Mouse (Mus musculus) liver, embryonic 13.5 days (tissue): Measurements from ENCODE around the gene Ciapin1. TPM values are rescaled to one million over a fixed set of nuclear protein-coding genes. Genes with fewer than 3 reads are reported as not detected.

Source experiments
- ATAC-seq: fragments of 200-750 bp; cut with Nextera tagmentation; 2 replicates; pipeline ENCODE4 v1.8.0; 2017; ENCODE audit warnings: low read depth, mild to moderate bottlenecking, moderate number of reproducible peaks, moderate library complexity
- DNase-seq: peaks from one replicate; pipeline ENCODE4 v3.0.0; 2022
- H3K27ac ChIP-seq: fragments of 300-500 bp; sonication (generic); 2 replicates; pipeline ENCODE4 v1.5.1; 2015; ENCODE audit warnings: moderate library complexity, mild to moderate bottlenecking, inconsistent platforms
- H3K27me3 ChIP-seq: fragments of 300-500 bp; sonication (generic); 2 replicates; pipeline ENCODE4 v1.6.1; 2015; ENCODE audit warnings: mild to moderate bottlenecking, inconsistent platforms
- H3K36me3 ChIP-seq: fragments of 300-500 bp; sonication (generic); 2 replicates; pipeline ENCODE4 v1.6.1; 2015; ENCODE audit warnings: mild to moderate bottlenecking, inconsistent platforms
- H3K4me1 ChIP-seq: fragments of 300-500 bp; sonication (generic); replicated peaks from 2 replicates; pipeline ENCODE4 v1.6.1; 2015; ENCODE audit warnings: inconsistent platforms
- H3K4me2 ChIP-seq: fragments of 300-500 bp; sonication (generic); 2 replicates; pipeline ENCODE4 v1.6.1; 2015; ENCODE audit warnings: inconsistent platforms, mild to moderate bottlenecking, moderate library complexity
- H3K4me3 ChIP-seq: fragments of 300-500 bp; sonication (generic); replicated peaks from 2 replicates; pipeline ENCODE4 v1.5.1; 2015; ENCODE audit warnings: mild to moderate bottlenecking, inconsistent platforms
- H3K9ac ChIP-seq: fragments of 300-500 bp; sonication (generic); 2 replicates; pipeline ENCODE4 v1.6.1; 2015; ENCODE audit warnings: mild to moderate bottlenecking, inconsistent platforms
- H3K9me3 ChIP-seq: fragments of 300-500 bp; sonication (generic); replicated peaks from 2 replicates; pipeline ENCODE4 v1.6.1; 2016; ENCODE audit warnings: inconsistent platforms
- WGBS: fragments of 180-500 bp; shearing (Covaris S2); methylation state at CpG from one replicate; pipeline ENCODE4 v1.1.7; 2015; ENCODE audit not compliant: insufficient replicate concordance; 5-methylcytosine and 5-hydroxymethylcytosine counted together
- polyA plus RNA-seq: library from polyadenylated mRNA; unstranded; fragments of >200 nt; fragmentation: Nextera tagmentation; extraction: Ambion mirVana; gene quantifications from 2 replicates; pipeline ENCODE4 v1.2.1, GENCODE M21; 2015

Gene Ciapin1
- polyA plus RNA-seq, 1 experiment from 2014 or later: 68.0 TPM

DNA sequence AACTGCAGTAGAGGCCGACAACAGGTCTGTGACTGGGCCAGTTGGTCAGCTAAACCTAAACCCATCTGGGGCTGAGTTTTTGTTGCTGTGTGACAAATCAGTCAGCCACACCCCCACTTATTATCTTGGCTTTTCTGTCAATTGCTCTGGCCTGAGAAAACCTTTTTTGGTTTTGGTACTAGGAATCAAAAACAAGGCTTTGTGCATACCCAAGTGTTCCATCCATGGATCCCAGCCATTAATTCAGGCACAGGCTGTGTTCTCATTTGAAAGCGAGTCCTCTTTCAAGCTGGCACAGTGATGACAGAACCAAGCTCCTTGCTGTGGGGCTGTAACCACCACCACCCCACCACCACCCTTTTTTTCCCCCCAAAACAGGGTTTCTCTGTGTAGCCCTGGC, 16.8 kb downstream of the Ciapin1 start:
- no peak overlapping the region for H3K4me2 ChIP-seq
- no peak for DNase-seq
- H3K27me3 ChIP-seq: no peaks in the 10 kb centered on the region
- H3K9ac ChIP-seq: no peak overlapping the region
- no peak overlapping the region for H3K27ac ChIP-seq
- no peak overlapping the region for H3K4me3 ChIP-seq
- no peak for ATAC-seq
- peaks cover 22% of the 10 kb centered on the region for H3K4me1 ChIP-seq
- WGBS: 89% methylated on average over 2 of the region's 2 CpGs
- H3K9me3 ChIP-seq: no peaks in the 10 kb centered on the region
- H3K36me3 ChIP-seq: peaks cover 64% of the 10 kb centered on the region

DNA sequence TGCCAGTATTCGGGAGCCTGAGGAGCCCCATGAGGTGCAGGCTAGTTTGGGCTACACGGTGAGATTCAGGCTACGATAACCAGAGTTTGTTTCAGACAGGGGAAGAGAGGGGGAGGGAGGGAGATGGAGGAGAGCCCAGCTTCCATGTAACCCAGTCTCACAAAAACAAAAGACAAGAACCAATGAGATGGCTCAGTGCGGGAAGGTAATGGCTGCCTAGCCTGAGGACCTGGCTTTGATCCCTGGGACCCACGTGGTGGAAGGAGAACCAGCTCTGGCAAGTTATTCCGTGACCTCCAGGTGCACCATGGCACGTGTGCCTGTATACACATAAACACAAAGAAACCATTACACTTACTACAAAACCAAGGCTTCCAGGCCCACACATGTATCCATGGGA, 17.6 kb downstream of the Ciapin1 start:
- WGBS: 85% methylated on average over 7 of the region's 7 CpGs
- H3K27ac ChIP-seq: no peak overlapping the region
- no peak for ATAC-seq
- H3K4me3 ChIP-seq: no peak overlapping the region
- peaks cover 55% of the 10 kb centered on the region for H3K36me3 ChIP-seq
- H3K4me2 ChIP-seq: no peak overlapping the region
- H3K4me1 ChIP-seq: peaks cover 22% of the 10 kb centered on the region
- peak overlapping the region; percentile 3; the same call in 1 of the 2 replicates for H3K9ac ChIP-seq
- no peaks in the 10 kb centered on the region for H3K27me3 ChIP-seq
- no peak for DNase-seq
- H3K9me3 ChIP-seq: no peaks in the 10 kb centered on the region

DNA sequence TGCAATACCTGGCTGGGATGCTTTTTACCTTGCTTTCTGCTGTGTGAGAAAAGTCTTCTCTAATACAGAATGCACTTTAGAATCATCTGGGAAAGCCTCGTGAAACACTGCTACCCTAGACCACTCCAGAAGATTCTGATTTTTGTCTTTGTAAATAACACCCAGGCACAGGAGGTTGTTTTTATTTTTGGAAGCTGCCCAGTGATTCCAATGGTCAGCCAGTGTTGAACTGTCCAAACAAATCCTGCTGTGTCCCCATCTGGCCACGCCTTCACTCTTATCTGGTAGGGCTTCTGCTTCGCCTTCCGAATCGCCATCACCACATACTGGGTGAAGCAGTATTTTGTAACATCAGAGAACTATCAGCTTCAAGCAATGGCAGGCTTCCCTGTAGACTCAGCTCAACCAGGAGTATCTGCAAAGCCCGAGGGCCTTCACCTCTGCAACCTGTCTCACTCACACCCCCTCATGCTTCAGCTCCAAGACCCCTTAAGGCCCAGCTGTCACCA, 18.4 kb downstream of the Ciapin1 start:
- DNase-seq (no peak), ATAC-seq (peak; percentile 55; the same call in 1 of the 2 replicates)
- H3K36me3 ChIP-seq: peaks cover 48% of the 10 kb centered on the region
- no peak overlapping the region for H3K9ac ChIP-seq
- no peaks in the 10 kb centered on the region for H3K9me3 ChIP-seq
- H3K4me1 ChIP-seq: peaks cover 22% of the 10 kb centered on the region
- H3K4me2 ChIP-seq: no peak overlapping the region
- H3K4me3 ChIP-seq: no peak overlapping the region
- H3K27me3 ChIP-seq: no peaks in the 10 kb centered on the region
- 39% methylated on average over 6 of the region's 6 CpGs for WGBS
- H3K27ac ChIP-seq: peak overlapping the region; percentile 67

DNA sequence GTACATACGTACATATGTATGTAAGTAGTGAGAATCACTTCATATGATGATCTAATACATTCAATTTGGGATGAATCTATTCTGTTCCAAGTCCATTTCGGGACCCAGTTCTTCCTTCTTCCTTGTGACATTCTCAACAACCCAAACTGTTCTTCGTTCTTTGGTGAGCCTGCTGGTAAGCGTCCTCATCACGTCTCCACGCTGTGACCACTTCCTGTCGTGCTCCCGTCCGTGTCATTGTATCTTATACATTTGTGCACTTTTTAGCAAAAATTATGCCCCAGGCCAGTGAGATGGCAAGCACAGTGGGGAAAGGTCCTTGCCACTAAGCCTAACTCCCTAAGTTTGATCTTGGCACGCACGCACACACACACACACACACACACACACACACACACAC, 20.2 kb downstream of the Ciapin1 start:
- 62% methylated on average over 11 of the region's 11 CpGs for WGBS
- ATAC-seq: no peak

DNA sequence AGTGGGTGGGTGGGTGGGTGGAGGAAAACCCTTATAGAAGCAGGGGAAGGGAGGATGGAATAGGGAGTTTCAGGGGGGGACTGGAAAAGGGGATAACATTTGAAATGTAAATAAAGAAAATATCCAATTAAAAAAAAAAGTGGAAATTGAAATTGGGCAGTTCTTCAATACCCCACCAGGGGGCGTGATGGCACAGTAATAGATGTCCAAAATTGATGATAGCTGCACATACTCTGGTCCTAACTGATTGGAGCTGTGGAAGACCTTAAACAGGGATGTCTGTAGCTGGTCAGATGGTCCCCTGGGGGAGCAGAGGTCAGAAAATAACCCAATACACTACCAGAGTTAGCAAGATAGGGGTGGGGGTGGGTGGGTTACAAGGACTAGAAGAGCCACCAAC, 23.6 kb downstream of the Ciapin1 start:
- H3K9me3 ChIP-seq: no peaks in the 10 kb centered on the region
- no peak overlapping the region for H3K9ac ChIP-seq
- H3K4me1 ChIP-seq: peaks cover 8% of the 10 kb centered on the region
- no peak overlapping the region for H3K27ac ChIP-seq
- H3K27me3 ChIP-seq: no peaks in the 10 kb centered on the region
- no peak for DNase-seq
- H3K4me3 ChIP-seq: no peak overlapping the region
- 0% methylated on average over 1 of the region's 1 CpGs for WGBS
- no peak for ATAC-seq
- H3K36me3 ChIP-seq: no peaks in the 10 kb centered on the region
- no peak overlapping the region for H3K4me2 ChIP-seq

More for the DNA sequence above, 20.2 kb downstream of the Ciapin1 start:
- H3K27me3 ChIP-seq: no peaks in the 10 kb centered on the region
- no peak overlapping the region for H3K9ac ChIP-seq
- peaks cover 30% of the 10 kb centered on the region for H3K36me3 ChIP-seq
- H3K9me3 ChIP-seq: no peaks in the 10 kb centered on the region
- DNase-seq: no peak
- no peak overlapping the region for H3K4me2 ChIP-seq
- H3K27ac ChIP-seq: no peak overlapping the region
- no peak overlapping the region for H3K4me3 ChIP-seq
- peaks cover 19% of the 10 kb centered on the region for H3K4me1 ChIP-seq

DNA sequence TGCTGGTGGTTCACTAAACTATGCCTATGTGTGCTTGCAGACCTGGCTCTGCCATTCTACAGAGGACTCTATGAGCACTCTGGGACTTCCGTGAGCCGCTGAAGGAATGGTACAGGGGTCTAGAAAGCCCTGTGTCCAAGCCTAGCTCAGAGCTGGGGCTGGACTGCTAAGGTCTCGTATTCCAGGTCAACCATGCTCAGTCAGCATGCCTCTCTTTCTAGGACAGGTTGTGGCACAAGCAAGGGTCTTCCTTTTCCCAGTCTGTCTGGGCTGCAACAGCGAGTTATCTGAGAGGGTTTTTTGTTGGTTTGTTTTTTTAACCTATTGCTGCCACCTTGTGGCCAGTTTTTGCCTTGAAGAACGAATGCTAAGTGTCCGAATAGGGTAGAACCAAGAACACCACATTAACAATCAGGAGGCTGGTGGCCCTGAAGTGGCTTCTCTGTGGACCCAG, 25.5 kb downstream of the Ciapin1 start:
- no peaks in the 10 kb centered on the region for H3K36me3 ChIP-seq
- 34% methylated on average over 6 of the region's 6 CpGs for WGBS
- peaks cover 24% of the 10 kb centered on the region for H3K4me1 ChIP-seq
- DNase-seq (peak; percentile 70), ATAC-seq (peak; percentile 43)
- no peak overlapping the region for H3K9ac ChIP-seq
- 0 out of 2 replicates have a peak, but pooled peaks cover 4% of the 10 kb centered on the region for H3K27me3 ChIP-seq
- H3K27ac ChIP-seq: 0 out of 2 replicates have a peak overlapping the region, but pooled peaks have one; percentile 1
- H3K4me3 ChIP-seq: no peak overlapping the region
- H3K4me2 ChIP-seq: no peak overlapping the region
- no peaks in the 10 kb centered on the region for H3K9me3 ChIP-seq

DNA sequence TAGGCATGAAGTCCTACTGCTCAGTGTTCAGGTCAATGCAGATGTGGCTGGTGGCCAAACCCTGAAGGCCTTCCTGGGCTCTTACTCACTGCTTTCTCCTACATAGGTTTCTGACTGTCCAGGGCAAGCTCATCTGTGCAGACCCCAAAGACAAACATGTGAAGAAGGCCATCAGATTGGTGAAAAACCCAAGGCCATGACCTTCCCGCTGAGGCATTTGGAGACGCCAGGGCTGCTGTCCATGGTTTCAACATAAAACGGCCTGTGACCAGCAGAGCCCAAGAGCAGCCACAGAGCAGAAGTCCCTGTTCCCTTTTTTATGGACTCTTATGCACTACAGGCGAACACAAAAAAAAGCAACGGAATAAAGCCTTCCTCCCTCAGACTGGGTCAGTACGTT, 26.5 kb downstream of the Ciapin1 start:
- no peak for DNase-seq
- H3K27me3 ChIP-seq: peaks cover 6% of the 10 kb centered on the region; the same call in 1 of the 2 replicates

DNA sequence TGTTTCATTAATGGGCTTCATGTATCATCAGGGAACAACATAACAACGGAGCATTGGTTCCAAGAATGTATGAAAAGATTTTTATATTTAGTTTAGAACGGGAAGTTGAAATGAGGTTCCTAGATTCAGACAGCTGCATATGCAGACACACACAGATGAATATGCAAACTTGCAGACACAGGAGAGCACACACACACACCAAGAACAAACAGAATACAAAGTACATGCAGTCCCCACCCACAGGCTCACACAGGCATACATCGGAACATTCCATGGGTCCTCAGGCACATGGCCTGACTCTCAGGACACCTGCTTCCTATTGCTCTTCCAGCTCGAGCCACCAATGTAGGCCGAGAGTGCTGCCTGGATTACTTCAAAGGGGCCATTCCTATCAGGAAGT, 27.3 kb downstream of the Ciapin1 start:
- Histone ChIP-seq H3K4me3 (no peak overlapping the region), H3K36me3 (no peaks in the 10 kb centered on the region), H3K4me1 (peaks cover 29% of the 10 kb centered on the region), H3K27ac (no peak overlapping the region), H3K9ac (no peak overlapping the region), H3K9me3 (no peaks in the 10 kb centered on the region), H3K4me2 (no peak overlapping the region), H3K27me3 (peaks cover 9% of the 10 kb centered on the region; the same call in 1 of the 2 replicates)
- no peak for ATAC-seq
- 72% methylated on average over 5 of the region's 5 CpGs for WGBS
- DNase-seq: no peak

More for the DNA sequence above, 26.5 kb downstream of the Ciapin1 start:
- H3K4me1 ChIP-seq: peaks cover 29% of the 10 kb centered on the region
- H3K9ac ChIP-seq: no peak overlapping the region
- H3K4me3 ChIP-seq: no peak overlapping the region
- no peak for ATAC-seq
- 47% methylated on average over 6 of the region's 6 CpGs for WGBS
- H3K9me3 ChIP-seq: no peaks in the 10 kb centered on the region
- no peaks in the 10 kb centered on the region for H3K36me3 ChIP-seq
- H3K27ac ChIP-seq: peak overlapping the region; percentile 53; the same call in 1 of the 2 replicates
- no peak overlapping the region for H3K4me2 ChIP-seq

DNA sequence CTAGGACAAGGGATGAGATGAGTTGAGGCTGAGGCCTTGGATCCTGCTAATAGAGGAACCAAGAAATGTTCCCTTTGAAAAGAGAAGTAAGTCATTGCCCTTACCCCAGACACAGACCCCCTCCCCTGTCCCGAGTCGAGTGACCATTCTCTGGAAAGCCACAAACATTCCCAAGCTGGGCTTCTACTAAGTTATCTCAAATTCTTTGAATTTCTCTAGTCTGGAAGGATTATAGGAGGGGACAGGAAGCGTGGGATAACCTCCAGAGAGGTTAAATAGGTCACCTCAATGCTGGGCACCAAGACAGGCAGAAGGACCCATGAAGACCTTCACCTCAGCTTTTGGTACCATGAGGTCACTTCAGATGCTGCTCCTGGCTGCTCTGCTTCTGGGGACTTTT, 28.0 kb downstream of the Ciapin1 start, which contains the start of gene Ccl17:
Gene Ccl17, plus strand, starts transcription at position 301 of the 400 bp plus-strand sequence.
- DNase-seq (no peak), ATAC-seq (no peak)
- Histone ChIP-seq H3K27ac (peak within 1 kb of the TSS; percentile 53), H3K4me1 (peaks cover 30% of the 10 kb centered on the region), H3K9ac (no peak within 1 kb of the TSS), H3K4me3 (no peak within 1 kb of the TSS), H3K9me3 (no peaks in the 10 kb centered on the region), H3K27me3 (peaks cover 9% of the 10 kb centered on the region; the same call in 1 of the 2 replicates), H3K36me3 (no peaks in the 10 kb centered on the region), H3K4me2 (no peak within 1 kb of the TSS)
- WGBS: 49% methylated on average over 3 of the region's 3 CpGs

DNA sequence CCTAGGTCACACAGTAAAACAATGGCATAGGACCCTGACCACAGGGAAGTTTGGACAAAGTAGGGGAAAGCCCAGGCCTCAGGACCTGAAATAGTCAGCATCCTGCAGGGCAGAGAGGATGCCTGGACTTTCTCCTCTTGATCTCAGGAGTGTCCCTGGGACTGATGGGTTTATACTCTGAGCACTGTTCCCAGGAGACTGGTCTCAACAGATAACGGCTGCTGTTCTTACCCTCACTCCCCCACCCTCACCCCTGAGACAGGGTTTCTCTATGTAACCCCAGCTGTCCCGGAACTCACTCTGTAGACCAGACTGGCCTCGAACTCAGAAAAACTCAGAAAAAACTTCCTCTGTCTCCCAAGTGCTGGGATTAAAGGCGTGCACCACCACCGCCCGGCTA, 29.8 kb downstream of the Ciapin1 start:
- H3K4me3 ChIP-seq: no peak overlapping the region
- ATAC-seq (peak; percentile 70), DNase-seq (no peak)
- peaks cover 39% of the 10 kb centered on the region for H3K4me1 ChIP-seq
- WGBS: 61% methylated on average over 6 of the region's 6 CpGs
- H3K9ac ChIP-seq: no peak overlapping the region
- H3K9me3 ChIP-seq: no peaks in the 10 kb centered on the region
- H3K36me3 ChIP-seq: no peaks in the 10 kb centered on the region
- H3K27me3 ChIP-seq: peaks cover 9% of the 10 kb centered on the region; the same call in 1 of the 2 replicates
- no peak overlapping the region for H3K4me2 ChIP-seq
- H3K27ac ChIP-seq: no peak overlapping the region

DNA sequence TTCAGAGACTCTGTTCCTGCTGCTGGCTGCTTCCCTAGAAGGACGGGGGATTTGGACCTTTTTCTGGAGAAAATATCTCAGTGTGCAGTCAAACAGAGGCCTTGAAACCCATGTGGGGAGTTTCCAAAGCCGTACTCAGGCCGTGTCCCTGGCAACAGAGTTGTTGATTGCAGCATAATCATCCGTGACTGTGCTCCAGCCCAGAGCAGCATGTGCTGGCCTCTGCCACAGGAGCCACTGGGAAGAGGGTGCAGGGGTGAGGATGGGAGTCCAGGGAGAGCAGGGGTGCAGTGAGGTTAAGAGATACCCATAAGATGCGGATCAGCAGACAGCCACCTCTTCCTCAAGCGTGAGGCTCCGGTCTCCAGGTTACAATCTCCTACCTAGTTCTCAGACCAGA, 30.7 kb downstream of the Ciapin1 start:
- no peak for DNase-seq
- Histone ChIP-seq H3K27ac (no peak overlapping the region), H3K9me3 (no peaks in the 10 kb centered on the region), H3K4me3 (no peak overlapping the region), H3K4me2 (no peak overlapping the region), H3K36me3 (no peaks in the 10 kb centered on the region), H3K27me3 (peaks cover 9% of the 10 kb centered on the region; the same call in 1 of the 2 replicates), H3K9ac (0 out of 2 replicates have a peak overlapping the region, but pooled peaks have one; percentile 22), H3K4me1 (peaks cover 38% of the 10 kb centered on the region)
- no peak for ATAC-seq
- WGBS: 58% methylated on average over 7 of the region's 7 CpGs

DNA sequence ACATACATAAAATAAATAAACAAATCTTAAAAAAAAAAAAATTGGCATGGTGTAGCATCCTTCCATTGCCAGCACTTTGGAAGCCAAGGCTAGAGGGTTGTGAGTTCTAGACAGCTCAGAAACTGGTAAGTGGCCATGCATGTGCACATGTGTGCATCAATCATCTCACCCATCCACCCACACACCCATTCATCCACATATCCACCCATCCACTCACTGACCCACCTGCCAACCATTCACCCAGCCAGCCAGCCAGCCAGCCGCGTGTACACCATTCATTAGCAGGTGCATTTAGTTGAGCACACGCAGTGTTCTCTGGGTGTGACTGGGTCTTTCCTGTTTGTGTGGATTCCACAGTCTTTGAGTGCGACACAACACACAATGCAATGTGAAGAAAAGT, 32.3 kb downstream of the Ciapin1 start:
- H3K27ac ChIP-seq: no peak overlapping the region
- no peak overlapping the region for H3K4me3 ChIP-seq
- 69% methylated on average over 4 of the region's 4 CpGs for WGBS
- H3K9me3 ChIP-seq: no peaks in the 10 kb centered on the region
- no peak for ATAC-seq
- DNase-seq: no peak
- H3K27me3 ChIP-seq: peaks cover 11% of the 10 kb centered on the region
- H3K4me2 ChIP-seq: no peak overlapping the region
- H3K9ac ChIP-seq: no peak overlapping the region
- H3K4me1 ChIP-seq: peaks cover 51% of the 10 kb centered on the region
- H3K36me3 ChIP-seq: no peaks in the 10 kb centered on the region
